Mouse (Mus musculus) E14TG2a.4 (cell line): ENCODE data around the gene Unc50.

ENCODE experiments used
- CTCF ChIP-seq: conservative IDR thresholded peaks from 2 replicates; pipeline ENCODE4 v1.5.1; 2014; ENCODE audit warnings: low read length
- NANOG ChIP-seq: IDR thresholded peaks from 2 replicates; pipeline ENCODE4 v1.6.1; 2014; ENCODE audit warnings: borderline replicate concordance, low read length, mixed read lengths

- TF ChIP-seq CTCF (no peak), NANOG (no peak)
These were observed 44.8 kb downstream of the Unc50 start for GRCm38 (mm10) chr1:37474634-37475190.
